Mouse (Mus musculus) thymus, adult 2 months (tissue): ENCODE measurements around the gene Ckb.

Source experiments
- CTCF ChIP-seq: fragments of 200-500 bp; IDR thresholded peaks from 2 replicates; pipeline ENCODE4 v1.5.1; 2012; ENCODE audit warnings: mild to moderate bottlenecking, control low read depth, low read length, moderate library complexity, borderline replicate concordance; ENCODE audit not compliant: control insufficient read depth, poor library complexity, insufficient read depth; ENCODE audit errors: extremely low read depth
- POLR2A ChIP-seq: fragments of 200-500 bp; IDR thresholded peaks from 2 replicates; pipeline ENCODE4 v1.6.1; 2012; ENCODE audit warnings: mild to moderate bottlenecking, low read length, control low read depth, moderate library complexity; ENCODE audit not compliant: control insufficient read depth, poor library complexity, insufficient read depth; ENCODE audit errors: extremely low read depth

- TF ChIP-seq CTCF (no peak), POLR2A (no peak)
Measured at GRCm38 (mm10) chr12:111689426-111689825, 17.3 kb upstream of the Ckb start.
